Mouse (Mus musculus): ENCODE results near the gene Akirin1.
A peak's percentile ranks its signal among the peaks of the same experiment; 100 is the strongest.

Akirin1 gene

DNA sequence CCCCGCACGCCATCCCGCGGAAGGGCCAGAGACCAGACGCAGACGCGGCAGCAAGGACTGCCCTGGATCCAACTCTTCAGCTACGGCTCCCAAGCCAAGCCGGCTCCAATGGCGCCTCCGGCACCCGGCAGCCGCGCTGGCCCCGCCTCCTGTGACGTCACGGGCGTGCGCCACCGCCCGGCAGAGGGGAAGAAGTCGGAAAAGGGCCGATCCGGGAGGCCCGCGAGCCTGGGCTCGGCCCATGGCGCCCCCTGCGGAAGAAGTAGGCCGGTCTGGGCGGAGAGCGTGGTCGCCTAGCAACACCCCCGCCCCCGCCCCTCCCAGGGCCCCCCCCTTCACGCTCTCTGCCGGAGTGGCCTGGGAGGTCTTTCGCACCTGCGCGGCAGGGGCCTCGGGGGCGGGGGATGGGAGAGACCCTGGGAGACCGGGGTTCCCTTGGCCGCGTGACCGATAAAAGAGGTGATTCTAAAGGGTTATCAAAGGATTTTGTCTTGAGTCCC is at the start of gene Akirin1:
Akirin1 (minus strand) TSS at position 194 of the 500 bp plus-strand sequence.
- peak; percentile 99 for DNase-seq (ENCODE audit: low spot score)

DNA sequence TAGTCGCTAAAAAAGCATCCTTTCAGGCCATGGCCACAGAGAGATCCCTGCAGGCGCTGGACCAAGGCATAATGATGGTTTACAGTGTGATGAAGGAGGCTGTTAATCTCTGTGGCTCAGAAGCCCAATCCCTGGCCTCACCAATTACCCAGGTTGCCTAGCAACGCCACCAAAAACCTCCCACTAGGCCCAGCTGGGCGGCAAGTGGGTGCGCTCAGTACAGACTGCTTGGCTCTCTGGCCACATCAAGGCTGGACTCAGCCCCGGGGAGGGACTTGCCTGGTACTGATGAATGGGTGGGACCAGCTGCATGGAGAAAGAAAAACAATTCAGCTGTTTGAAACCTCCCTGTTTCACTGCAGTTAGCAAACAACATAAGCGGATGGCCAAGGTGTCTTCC is 47.7 kb upstream of the Akirin1 start:
- no peak for DNase-seq (ENCODE audit: low spot score)

- no peak for DNase-seq (ENCODE audit: low spot score)
Measured at GRCm38 (mm10) chr4:123797403-123797802, 47.3 kb upstream of the Akirin1 start.

GRCm38 (mm10) chr4:123795057-123795456 is 44.9 kb upstream of the Akirin1 start:
- DNase-seq (ENCODE audit: low spot score): no peak

GRCm38 (mm10) chr4:123793136-123793535 is 43.0 kb upstream of the Akirin1 start:
- no peak for DNase-seq (ENCODE audit: low spot score)

DNA sequence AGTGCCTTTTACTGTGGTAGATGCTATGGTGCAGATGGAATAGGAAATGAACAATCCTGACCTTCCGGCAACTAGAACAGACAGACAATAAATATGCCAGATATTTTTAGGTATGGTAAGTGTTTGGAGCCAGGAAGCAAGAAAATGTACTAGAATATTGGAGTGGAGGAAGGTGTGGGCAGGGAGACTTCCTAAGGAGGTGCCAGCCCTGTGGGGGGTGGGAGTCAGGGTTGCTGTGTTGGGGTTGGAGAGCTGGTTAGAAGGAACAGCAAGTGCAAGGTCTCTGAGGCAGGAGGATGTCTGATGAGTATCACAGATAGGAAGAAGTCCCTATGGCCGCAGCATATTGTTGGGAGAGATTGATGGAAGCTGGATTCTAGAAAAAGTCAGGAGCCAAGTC is 42.5 kb upstream of the Akirin1 start:
- DNase-seq (ENCODE audit: low spot score): no peak

DNA sequence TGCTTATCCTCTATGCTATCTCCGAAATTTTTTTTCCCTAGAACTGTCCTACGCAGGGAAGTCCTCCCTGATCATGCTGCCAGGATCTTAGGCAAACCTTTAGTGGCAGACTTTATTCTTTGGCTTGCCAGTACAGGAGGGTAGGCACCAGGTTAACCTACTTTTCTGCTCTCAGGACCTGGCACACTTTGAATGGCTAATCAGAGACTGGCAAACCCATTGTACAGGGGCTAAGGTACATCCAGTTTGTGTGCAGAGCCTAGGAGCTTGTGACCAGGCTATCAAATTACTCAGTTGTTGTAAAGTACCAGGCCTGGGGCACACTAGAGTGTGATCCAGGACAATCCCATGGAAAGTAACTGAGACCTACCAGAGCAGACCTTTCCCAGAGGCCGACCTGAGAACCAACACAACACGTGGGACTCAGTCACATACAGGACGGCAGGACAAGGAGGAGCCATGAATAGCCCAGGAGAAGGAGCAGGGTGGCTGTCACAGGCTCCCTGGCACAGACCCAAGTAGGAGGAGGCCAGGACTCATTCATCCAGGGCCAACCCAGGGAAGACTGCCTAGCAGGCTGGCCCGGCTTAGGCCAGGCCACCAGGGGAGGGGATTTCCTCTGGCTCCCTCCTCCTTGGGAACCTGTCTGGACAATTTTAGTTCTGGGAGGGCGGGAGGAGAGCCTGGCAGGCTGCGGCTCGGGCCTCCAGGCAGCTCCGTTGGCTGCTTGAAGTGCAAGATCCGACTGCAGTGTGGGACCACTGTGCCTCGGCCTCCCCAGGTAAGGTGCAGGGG is 37.2 kb upstream of the Akirin1 start, which contains the start of gene Rhbdl2:
Rhbdl2 (plus strand) TSS at position 684 of the 795 bp plus-strand sequence.
- peak; percentile 73 for DNase-seq (ENCODE audit: low spot score)

- DNase-seq (ENCODE audit: low spot score): no peak
Measured at GRCm38 (mm10) chr4:123768234-123768633, 18.1 kb upstream of the Akirin1 start.

- DNase-seq (ENCODE audit: low spot score): no peak
Measured at GRCm38 (mm10) chr4:123767807-123768206, 17.7 kb upstream of the Akirin1 start.

- DNase-seq (ENCODE audit: low spot score): no peak
Measured at GRCm38 (mm10) chr4:123765071-123765470, 14.9 kb upstream of the Akirin1 start.

DNA sequence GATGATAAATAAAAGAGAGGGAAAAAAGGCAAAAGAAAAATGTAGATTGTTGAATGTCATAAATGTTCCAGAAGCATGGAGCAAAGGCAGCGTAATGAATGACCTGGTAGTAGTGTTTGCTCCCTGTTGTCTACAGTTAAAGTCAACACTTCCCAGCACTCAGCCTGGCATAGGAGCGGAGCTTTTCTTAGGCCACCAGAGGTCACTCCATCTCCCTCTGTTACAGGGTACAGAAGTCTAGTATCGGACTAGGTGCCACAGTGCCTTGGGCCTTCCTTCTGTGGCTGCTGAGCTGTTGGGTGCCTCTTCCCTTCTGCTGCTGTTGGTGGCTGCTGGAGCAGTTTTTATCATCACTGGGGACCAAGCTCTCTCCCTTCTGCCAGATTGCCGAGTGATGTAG is 8.2 kb upstream of the Akirin1 start:
- no peak for DNase-seq (ENCODE audit: low spot score)

GRCm38 (mm10) chr4:123750707-123751312 is 665 bp upstream of the Akirin1 start:
- DNase-seq (ENCODE audit: low spot score): no peak

- DNase-seq (ENCODE audit: low spot score): peak; percentile 84
Measured at GRCm38 (mm10) chr4:123749484-123750130, 538 bp downstream of the Akirin1 start.

DNA sequence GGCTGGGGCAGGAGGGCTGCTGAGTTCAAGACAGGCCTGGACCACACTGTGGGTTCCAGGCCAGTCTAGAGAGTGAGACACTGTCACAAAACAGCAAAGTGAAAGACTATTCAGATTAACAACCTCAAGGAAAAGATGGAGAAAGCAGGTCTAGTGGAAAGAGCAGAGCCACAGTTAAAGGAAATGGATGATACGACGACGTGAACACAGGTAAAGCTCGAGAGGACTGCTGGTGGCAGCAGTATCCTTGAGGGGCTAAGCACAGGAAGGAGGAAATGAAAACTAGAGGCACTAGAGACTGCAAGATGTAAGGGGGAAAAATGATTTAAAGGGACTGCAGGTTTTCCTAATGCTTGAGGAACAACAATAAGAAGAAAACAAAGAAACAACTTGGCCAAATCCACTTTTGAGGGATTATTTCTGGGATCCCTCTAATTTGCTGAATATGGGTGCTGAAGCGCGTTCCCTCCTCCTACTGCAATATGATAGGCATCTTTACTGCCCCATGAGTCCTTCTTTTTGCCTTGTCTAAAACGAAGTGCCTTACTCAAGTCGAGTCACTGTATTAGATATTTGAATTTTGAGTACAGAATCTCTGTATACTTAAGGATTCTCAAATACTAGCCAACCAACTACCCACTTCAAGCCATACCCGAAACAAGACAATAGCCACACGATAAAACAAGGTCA is 1.3 kb downstream of the Akirin1 start:
- no peak for DNase-seq (ENCODE audit: low spot score)

GRCm38 (mm10) chr4:123745221-123745775 is 4.8 kb downstream of the Akirin1 start:
- DNase-seq (ENCODE audit: low spot score): no peak

- DNase-seq (ENCODE audit: low spot score): no peak
Measured at GRCm38 (mm10) chr4:123742891-123743290, 7.3 kb downstream of the Akirin1 start.

- DNase-seq (ENCODE audit: low spot score): no peak
Measured at GRCm38 (mm10) chr4:123738708-123739107, 11.4 kb downstream of the Akirin1 start.

DNA sequence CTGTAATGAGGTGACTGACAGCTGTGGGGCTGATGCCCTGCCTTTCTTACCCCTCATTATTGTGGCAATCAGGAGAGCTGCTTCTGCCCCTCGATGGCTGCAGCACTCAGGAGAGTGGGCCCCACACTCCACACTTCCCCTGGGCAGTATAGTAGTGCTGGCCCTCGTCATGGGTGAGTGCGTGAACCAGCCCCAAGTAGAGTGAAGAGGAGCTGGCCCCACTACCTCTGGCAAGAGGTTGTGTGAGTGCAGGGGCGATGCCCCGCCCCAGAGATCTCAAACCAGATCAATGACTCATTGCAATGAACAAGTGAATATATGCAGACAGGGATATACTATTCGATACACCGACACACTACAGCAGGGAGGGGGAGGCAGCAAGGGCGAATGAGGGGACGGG is 16.6 kb downstream of the Akirin1 start:
- no peak for DNase-seq (ENCODE audit: low spot score)

DNA sequence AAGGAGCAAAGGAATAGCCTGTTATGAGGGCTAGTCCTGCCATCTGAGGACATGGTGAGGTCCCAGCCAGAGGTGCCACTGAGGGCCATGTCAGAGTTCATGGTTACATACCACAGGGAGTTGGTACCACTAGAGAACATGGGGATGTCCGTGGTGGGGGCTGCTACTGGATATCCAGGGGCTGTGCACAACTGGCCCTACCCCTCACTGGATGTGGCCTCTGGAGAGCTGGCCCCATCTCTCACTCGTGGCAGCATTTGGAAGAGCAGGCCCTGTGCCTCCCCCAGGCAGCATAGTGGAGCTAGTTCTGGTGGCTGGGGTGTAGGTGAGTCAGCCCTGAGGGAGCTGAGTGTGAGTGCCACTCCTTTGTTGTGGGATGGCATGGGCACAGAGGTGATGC is 17.2 kb downstream of the Akirin1 start:
- DNase-seq (ENCODE audit: low spot score): no peak

DNA sequence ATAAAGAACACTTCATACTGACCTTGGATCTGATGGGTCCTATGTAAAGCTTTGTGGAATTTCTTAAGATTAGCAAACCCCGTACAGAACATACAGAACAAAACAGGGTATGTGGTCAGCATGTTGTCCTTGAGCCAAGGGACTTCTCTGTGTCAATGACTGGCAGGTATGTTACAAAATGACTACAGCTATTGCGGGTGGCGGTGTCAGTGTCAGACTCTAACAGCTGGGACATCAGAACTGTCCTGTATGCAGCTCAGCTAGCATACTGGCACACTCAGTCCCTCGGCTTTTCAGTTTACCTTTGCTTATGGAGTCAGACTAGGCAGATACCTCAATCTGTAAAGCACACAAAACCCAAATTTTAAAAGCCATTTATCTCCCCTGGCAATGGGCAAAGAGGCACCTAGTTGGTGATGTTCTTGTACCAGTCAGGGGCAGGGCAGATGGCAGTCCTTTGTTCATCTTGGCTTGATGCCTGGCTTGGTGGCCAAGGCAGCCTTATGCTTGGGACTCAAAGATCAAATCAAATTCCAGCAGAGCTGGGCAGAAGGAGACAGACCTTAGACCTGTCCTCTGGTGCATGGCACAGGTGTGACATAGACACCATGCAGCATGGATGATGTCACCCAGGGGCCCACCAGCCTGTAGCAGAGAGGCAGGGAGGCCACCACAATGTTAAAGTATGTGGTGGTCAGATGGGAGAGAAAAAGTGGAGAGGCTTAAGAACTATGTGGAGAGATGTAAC is 17.8 kb downstream of the Akirin1 start:
- no peak for DNase-seq (ENCODE audit: low spot score)

DNA sequence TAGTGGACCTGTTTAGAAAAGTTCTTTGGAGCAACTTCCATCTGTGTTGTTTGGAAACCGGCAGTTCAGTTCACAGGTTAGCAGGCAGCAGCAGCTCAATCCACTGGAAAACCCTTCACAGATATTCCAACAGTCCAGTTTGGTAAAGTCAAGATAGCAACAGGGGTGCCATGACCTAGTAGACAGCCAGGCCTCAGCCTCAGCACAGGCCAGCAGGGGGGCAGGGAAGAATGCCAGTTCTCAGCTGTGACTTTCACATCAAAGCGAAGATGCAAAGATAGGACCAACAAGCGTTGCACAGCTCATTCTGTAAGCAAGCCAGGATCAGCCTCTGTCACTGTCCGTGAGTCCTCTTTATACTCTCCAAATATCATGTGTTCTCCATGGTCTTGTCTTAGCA is 28.4 kb downstream of the Akirin1 start:
- no peak for DNase-seq (ENCODE audit: low spot score)

All from testis, postnatal 10 days (tissue).